Mouse (Mus musculus) embryo, embryonic 11 days (tissue): Measurements from ENCODE around the gene Ndufs6.
A peak's percentile ranks its signal among the peaks of the same experiment; 100 is the strongest.

Experiments
- DNase-seq: peaks from one replicate; pipeline ENCODE4 v3.0.0-alpha.2; 2015

The Ndufs6 gene

GRCm38 (mm10) chr13:73327827-73328698, at the start of gene Ndufs6, which contains the start of gene Mrpl36:
TSS of gene Ndufs6 (minus strand) at chr13:73328542.
TSS of gene Mrpl36 (plus strand) at chr13:73328513.
- peak; percentile 95 for DNase-seq

DNA sequence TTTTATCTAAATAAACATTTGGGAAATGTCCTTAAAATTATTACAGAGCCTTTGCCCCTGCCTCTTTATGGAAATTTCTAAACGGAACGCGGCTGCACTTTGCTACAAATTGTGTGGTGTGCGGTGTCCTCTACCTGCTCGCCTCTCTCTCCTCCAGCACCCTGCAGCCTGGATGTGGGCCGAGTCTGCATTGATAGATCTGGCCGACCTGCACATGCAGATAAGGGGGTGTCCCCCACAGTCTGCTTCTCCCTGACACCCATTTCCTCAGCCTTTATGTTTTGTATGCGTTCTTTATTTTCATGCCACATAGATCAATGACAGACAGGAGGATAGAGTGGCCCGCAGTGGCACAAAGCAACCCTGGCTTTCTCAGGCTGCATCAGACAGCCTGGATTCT, 49.3 kb upstream of the Ndufs6 start:
- DNase-seq = no peak

GRCm38 (mm10) chr13:73374612-73375011, 46.3 kb upstream of the Ndufs6 start:
- DNase-seq = no peak

- no peak for DNase-seq
Measured at GRCm38 (mm10) chr13:73373367-73373766, 45.0 kb upstream of the Ndufs6 start.

GRCm38 (mm10) chr13:73357106-73357505, 28.8 kb upstream of the Ndufs6 start:
- DNase-seq = no peak

GRCm38 (mm10) chr13:73352491-73352890, 24.1 kb upstream of the Ndufs6 start:
- no peak for DNase-seq

- no peak for DNase-seq
Measured at GRCm38 (mm10) chr13:73351910-73352309, 23.6 kb upstream of the Ndufs6 start.

- DNase-seq = no peak
Measured at GRCm38 (mm10) chr13:73350741-73351140, 22.4 kb upstream of the Ndufs6 start.

GRCm38 (mm10) chr13:73347922-73348650, 19.7 kb upstream of the Ndufs6 start:
- DNase-seq = no peak

DNA sequence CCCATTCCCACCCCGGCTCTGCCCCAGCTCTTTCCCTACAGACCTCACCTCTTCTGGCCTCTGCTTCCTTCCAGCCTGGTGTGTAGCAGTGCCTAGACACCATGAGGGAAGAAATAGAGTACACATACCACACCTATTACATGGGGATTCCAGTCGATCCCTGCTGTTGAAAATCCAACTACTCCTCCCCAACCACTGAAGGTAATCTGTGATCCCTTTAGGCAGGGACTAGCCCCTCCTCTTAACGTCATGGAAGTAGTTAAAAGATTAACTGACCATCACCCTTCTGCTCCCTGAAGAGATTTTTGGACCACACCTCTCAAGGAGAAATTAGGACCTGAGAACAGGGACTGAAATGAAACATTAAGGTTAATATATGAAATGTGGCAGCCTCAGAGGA, 18.8 kb upstream of the Ndufs6 start:
- DNase-seq = no peak

- no peak for DNase-seq
Measured at GRCm38 (mm10) chr13:73346743-73347142, 18.4 kb upstream of the Ndufs6 start.

- DNase-seq = peak; percentile 57
Measured at GRCm38 (mm10) chr13:73346131-73346530, 17.8 kb upstream of the Ndufs6 start.

DNA sequence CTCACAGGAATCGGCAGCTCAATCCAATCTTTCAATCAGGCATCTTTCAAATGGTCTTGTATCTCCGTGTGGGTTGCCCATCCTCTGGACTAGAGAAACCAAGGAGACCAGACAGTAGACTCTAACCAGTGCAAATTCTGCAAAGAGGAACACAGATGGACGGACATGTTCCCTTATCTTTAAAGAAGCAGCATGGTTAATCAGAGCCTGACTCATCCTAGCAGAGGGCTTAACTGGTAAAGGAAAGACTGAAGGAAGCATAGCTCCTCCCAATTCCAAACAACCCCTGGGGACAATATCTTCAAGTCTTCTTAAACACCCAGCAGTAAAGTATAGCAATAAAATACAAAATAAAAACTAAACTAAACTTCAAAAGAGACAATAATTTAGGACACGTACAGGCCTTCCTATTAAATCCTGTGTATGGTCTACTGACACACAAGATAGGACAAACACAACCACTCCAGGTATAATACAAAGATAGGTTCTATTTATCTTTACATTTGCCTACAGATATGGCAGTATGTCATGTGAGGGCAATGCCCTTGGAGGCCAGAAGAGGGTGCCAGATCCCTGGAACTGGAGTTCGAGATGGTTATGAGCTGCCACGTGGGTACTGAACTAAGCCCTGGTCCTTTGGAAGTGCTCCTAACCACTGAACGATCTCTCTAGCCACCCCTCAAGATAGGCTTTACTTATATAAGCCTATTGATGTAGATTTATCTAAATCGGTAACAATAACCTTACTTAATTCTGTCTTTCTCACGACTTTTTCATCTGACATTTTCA, 17.0 kb upstream of the Ndufs6 start:
- no peak for DNase-seq

DNA sequence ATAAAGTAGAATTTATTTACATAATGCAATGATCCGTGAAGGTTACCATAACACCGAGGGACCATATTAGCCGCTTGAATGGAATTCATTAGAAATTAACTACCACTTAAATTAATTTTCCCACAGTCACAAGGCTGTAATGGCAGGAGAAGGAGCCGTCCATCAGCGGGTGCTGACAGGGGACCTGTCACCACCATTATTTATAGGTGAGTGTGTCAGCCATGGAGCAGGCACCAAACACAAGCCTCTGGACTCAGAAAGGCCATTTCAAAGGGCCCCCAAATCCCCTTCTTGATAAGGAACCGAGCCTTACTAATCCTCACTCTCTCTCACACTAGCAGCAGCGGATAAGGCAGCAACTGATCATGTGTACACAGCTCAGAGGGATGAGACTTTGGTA, 8.4 kb upstream of the Ndufs6 start:
- peak; percentile 23 for DNase-seq

DNA sequence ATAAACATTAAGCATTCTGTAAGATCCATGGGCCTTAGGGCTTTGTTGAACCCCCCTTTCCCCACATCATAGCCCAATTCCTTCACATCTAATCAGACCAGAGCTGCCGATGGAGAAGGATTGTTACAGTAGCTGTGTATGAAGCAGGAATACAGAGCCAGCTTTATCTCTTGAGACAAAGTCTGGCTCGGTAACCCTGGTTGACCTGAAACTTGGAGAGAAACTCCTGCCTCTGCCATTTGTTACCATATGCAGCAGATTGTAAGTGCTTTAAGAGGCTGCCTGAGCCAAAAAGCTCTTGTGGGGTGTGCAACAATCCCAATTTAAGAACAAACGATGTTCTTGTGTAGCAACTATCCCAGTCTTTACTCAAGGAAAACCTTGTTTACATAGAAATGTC, 3.4 kb upstream of the Ndufs6 start:
- no peak for DNase-seq

DNA sequence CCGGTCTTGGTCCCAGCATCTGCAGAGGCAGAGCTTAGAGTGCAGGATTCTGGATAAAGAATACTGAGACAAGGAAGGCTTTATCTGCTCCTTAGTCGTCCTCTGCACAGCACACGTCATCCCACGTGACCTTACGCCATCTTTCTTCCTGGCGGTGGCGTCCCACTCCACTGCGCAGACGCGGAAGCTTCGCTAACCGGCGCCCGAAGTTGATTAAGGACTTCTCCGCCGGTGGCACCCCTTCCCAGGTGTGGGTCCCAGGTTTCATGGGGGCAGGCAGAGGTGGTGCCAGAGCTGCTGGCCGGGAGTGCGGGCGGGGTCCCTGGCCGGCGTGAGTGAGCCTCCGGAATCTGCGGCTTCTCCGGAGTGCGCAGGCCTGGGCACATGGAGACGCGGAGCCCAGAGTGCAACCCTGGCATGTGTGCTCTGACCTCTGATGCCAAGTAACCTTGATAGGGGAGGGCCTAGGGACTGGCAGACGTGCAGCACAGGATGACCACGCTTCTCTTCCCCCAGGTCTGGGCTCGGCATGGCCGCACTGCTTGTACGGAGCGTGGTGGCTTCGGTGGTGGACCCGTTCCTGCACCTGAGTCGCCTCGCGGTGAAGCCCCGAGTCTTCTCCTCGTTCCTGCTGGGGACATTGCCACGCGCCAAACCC, 2.6 kb upstream of the Ndufs6 start:
- DNase-seq = peak; percentile 92

DNA sequence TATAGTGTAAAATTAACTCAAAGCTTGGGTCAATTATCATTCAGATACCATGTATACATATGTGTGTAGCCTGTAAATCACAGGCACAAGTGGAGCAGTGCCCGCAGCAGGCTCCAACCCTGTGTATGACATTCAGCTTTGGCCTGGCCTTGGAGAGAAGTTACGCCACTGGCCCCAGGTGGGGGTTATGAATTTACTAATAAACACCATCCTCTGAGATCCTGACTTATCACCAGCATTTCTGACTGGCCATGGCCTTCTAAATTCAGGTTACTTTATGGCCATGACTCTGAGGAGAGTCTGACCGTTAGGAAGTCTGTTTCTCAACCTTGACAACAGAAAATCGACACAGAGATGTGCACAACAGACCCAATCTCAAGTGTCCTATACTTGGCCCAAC, 4.9 kb downstream of the Ndufs6 start:
- no peak for DNase-seq

DNA sequence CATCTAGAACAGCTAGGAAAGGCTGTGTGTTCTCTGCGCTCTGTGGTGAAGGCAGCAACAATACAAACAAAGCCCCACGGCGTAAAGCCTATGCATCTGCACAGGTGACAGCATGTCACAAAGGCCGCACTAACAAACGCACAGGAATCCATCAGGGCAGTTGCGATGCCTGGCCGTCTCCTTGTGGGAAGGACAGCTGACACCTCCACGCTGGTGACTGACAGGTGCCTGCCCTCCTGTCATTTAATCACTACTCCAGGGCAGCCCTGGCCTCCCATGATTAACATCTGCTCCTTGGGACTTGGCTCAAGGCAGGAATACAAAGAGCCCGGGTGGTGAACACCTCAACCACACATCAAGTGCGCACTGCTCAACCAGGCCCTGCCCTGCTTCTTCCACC, 5.7 kb downstream of the Ndufs6 start:
- DNase-seq = no peak

- no peak for DNase-seq
Measured at GRCm38 (mm10) chr13:73320048-73320447, 8.3 kb downstream of the Ndufs6 start.

DNA sequence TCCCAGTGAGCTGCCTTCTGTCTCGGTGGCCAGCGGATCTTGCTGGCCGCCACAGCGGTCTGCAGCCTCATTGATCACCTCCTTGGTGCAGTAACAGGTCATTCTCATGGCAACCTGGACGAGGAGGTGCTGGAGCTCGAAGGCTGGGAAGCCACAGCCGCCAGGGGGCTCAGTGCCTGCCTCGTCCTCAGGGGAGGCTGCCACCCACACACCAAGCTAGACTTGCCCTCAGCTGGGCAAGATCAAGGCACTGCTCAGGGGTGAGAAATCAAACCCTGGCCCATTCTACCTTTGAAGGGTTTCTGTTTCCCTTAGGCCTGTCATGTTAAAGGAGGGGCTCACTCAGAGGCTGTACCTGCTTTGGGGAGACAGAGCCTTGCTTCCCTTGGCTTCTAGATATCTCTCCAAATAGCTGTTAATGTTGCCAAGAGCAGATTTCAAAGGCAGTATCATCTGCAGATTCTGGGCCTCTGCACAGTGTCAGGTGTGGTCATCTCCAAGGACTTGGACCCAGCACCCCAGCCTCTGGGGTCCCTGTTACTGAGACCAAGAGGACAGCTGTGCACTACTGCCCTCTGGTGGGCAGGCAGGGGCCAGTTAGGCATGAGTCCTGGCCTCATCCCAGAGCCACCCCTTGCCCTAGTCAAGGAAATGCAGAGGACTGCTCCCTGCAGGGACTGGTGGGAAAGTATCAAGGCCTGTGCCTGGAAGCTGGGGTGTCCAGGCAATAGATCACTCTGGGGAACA, 18.0 kb downstream of the Ndufs6 start:
- peak; percentile 78 for DNase-seq

- DNase-seq = no peak
Measured at GRCm38 (mm10) chr13:73306430-73306829, 21.9 kb downstream of the Ndufs6 start.

DNA sequence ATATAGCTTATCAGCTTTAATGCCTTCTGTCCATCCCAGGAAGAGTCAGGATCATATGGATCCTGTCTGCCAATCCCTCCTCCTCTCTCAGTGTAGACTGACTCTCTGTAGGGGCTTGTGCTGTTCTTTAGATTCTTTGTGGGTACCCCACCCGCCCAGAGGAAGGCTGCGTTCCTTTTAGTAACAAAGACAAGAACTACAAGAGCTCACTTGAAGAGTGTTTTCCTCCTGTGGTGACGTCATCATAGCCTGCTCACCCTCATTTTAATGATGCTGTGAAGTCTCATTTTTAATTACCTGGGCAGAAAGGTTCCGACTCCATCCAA, 22.3 kb downstream of the Ndufs6 start:
- DNase-seq = no peak
